Mouse (Mus musculus) lung, postnatal 0 days (tissue): ENCODE data around the gene Ahcyl1.

ENCODE experiments used
- CTCF ChIP-seq: IDR thresholded peaks from 2 replicates; pipeline ENCODE4 v1.5.1; 2016; ENCODE audit warnings: antibody characterized with exemption, mild to moderate bottlenecking
- EP300 ChIP-seq: IDR thresholded peaks from 2 replicates; pipeline ENCODE4 v1.6.1; 2016; ENCODE audit warnings: antibody characterized with exemption, mild to moderate bottlenecking, control low read depth

DNA sequence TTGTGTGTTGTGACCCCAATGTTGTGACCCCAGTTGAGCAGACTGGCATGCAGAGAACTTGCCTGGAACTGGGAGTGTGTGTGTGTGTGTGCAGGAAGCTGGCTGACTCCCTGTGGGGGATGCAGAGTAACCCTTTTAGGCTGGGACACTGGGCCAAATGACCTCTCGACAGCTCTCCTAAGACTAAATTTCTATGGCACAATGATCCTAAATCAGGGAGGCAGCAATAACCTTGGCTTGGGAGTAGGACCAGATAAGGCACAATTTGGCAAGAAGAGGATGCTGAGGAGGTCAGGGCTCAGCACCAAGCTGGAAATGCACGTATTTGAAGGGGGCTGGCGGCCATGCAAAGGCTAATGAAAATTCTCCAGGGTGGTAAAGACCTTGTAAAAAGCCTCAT is 49.7 kb upstream of the Ahcyl1 start:
- TF ChIP-seq CTCF (no peak), EP300 (no peak)
